Mouse (Mus musculus) embryonic facial prominence, embryonic 14.5 days (tissue): ENCODE data around the gene Lilr4b. TPM values are rescaled to one million over a fixed set of nuclear protein-coding genes. Genes with fewer than 3 reads are reported as not detected.
"Not testable (repeated sequence)": the region's sequence is repeated elsewhere in the genome, so short reads cannot be mapped to it uniquely, and the experiment has no call there.

Source experiments
- ATAC-seq: fragments of 200-750 bp; cut with Nextera tagmentation; 2 replicates; pipeline ENCODE4 v1.8.0; 2017; ENCODE audit warnings: low read depth, moderate number of reproducible peaks, moderate TSS enrichment
- DNase-seq: peaks from one replicate; pipeline ENCODE4 v3.0.0-alpha.2; 2015; ENCODE audit warnings: low spot score
- H3K27ac ChIP-seq: fragments of 300-500 bp; sonication (generic); replicated peaks from 2 replicates; pipeline ENCODE4 v1.5.1; 2014; ENCODE audit warnings: low read depth, mild to moderate bottlenecking, low read length, moderate library complexity
- H3K27me3 ChIP-seq: fragments of 300-500 bp; sonication (generic); replicated peaks from 2 replicates; pipeline ENCODE4 v1.6.1; 2014; ENCODE audit warnings: low read length; ENCODE audit not compliant: control insufficient read depth, insufficient read depth
- H3K36me3 ChIP-seq: fragments of 300-500 bp; sonication (generic); 2 replicates; pipeline ENCODE4 v1.6.1; 2014; ENCODE audit warnings: low read length, mixed read lengths; ENCODE audit not compliant: control insufficient read depth, insufficient read depth
- H3K4me1 ChIP-seq: fragments of 300-500 bp; sonication (generic); 2 replicates; pipeline ENCODE4 v1.6.1; 2014; ENCODE audit warnings: antibody characterized with exemption, low read length; ENCODE audit not compliant: control insufficient read depth, insufficient read depth
- H3K4me2 ChIP-seq: fragments of 300-500 bp; sonication (generic); 2 replicates; pipeline ENCODE4 v1.6.1; 2014; ENCODE audit warnings: low read depth, mild to moderate bottlenecking, low read length, moderate library complexity, mixed read lengths
- H3K4me3 ChIP-seq: fragments of 300-500 bp; sonication (generic); 2 replicates; pipeline ENCODE4 v1.5.1; 2014; ENCODE audit warnings: low read depth, mild to moderate bottlenecking, low read length
- H3K9ac ChIP-seq: fragments of 300-500 bp; sonication (generic); 2 replicates; pipeline ENCODE4 v1.6.1; 2014; ENCODE audit warnings: low read depth, mild to moderate bottlenecking, low read length, moderate library complexity, mixed read lengths
- H3K9me3 ChIP-seq: fragments of 300-500 bp; sonication (generic); 2 replicates; pipeline ENCODE4 v1.6.1; 2016; ENCODE audit warnings: low read length; ENCODE audit not compliant: control insufficient read depth
- WGBS: fragments of 180-500 bp; shearing (Covaris S2); extraction: QIAGEN DNeasy Blood & Tissue Kit; methylation state at CpG from one replicate; pipeline ENCODE4 v1.1.7; 2014; 5-methylcytosine and 5-hydroxymethylcytosine counted together
- polyA plus RNA-seq: library from polyadenylated mRNA; unstranded; fragments of >200 nt; fragmentation: Nextera tagmentation; extraction: Ambion mirVana; gene quantifications from 2 replicates; pipeline ENCODE4 v1.2.1, GENCODE M21; 2014

Lilr4b gene
- polyA plus RNA-seq, 1 experiment from 2014 or later = 1.5 TPM

- not testable (repeated sequence) for H3K4me3 ChIP-seq, H3K4me2 ChIP-seq, H3K27me3 ChIP-seq, ATAC-seq, H3K9ac ChIP-seq, H3K36me3 ChIP-seq, H3K9me3 ChIP-seq, H3K27ac ChIP-seq, H3K4me1 ChIP-seq, DNase-seq
- WGBS = no CpG with 5 or more reads among the region's 2 CpGs
These were observed 10.3 kb downstream of the Lilr4b start, which contains the start of gene Lilrb4a for GRCm38 (mm10) chr10:51490691-51491090. Gene Lilrb4a, plus strand, starts transcription at chr10:51490956.

GRCm38 (mm10) chr10:51520021-51520420 lies 39.6 kb downstream of the Lilr4b start:
- no peaks in the 10 kb centered on the region for H3K27me3 ChIP-seq
- H3K4me3 ChIP-seq = no peak overlapping the region
- H3K4me1 ChIP-seq = no peaks in the 10 kb centered on the region
- H3K4me2 ChIP-seq = no peak overlapping the region
- no peak overlapping the region for H3K27ac ChIP-seq
- no peak overlapping the region for H3K9ac ChIP-seq
- DNase-seq (no peak), ATAC-seq (no peak)
- H3K9me3 ChIP-seq = no peaks in the 10 kb centered on the region
- no peaks in the 10 kb centered on the region for H3K36me3 ChIP-seq

- no peak overlapping the region for H3K4me2 ChIP-seq
- no peaks in the 10 kb centered on the region for H3K4me1 ChIP-seq
- no peak overlapping the region for H3K4me3 ChIP-seq
- H3K36me3 ChIP-seq = no peaks in the 10 kb centered on the region
- ATAC-seq (no peak), DNase-seq (no peak)
- H3K9me3 ChIP-seq = no peaks in the 10 kb centered on the region
- no peak overlapping the region for H3K27ac ChIP-seq
- no peak overlapping the region for H3K9ac ChIP-seq
- H3K27me3 ChIP-seq = no peaks in the 10 kb centered on the region
These were observed 41.0 kb downstream of the Lilr4b start for GRCm38 (mm10) chr10:51521453-51521852.

GRCm38 (mm10) chr10:51526090-51526489 lies 45.7 kb downstream of the Lilr4b start:
- Histone ChIP-seq H3K4me1 (no peaks in the 10 kb centered on the region), H3K4me3 (no peak overlapping the region), H3K9me3 (no peaks in the 10 kb centered on the region), H3K9ac (no peak overlapping the region), H3K27ac (no peak overlapping the region), H3K4me2 (no peak overlapping the region), H3K36me3 (no peaks in the 10 kb centered on the region), H3K27me3 (no peaks in the 10 kb centered on the region)
- no peak for ATAC-seq
- WGBS = 77% methylated on average over 7 of the region's 7 CpGs
- DNase-seq = no peak

GRCm38 (mm10) chr10:51526633-51527032 lies 46.2 kb downstream of the Lilr4b start:
- no peak overlapping the region for H3K9ac ChIP-seq
- no peaks in the 10 kb centered on the region for H3K27me3 ChIP-seq
- no peak overlapping the region for H3K27ac ChIP-seq
- WGBS = 72% methylated on average over 4 of the region's 4 CpGs
- DNase-seq (no peak), ATAC-seq (no peak)
- no peak overlapping the region for H3K4me3 ChIP-seq
- no peaks in the 10 kb centered on the region for H3K4me1 ChIP-seq
- H3K4me2 ChIP-seq = no peak overlapping the region
- no peaks in the 10 kb centered on the region for H3K36me3 ChIP-seq
- no peaks in the 10 kb centered on the region for H3K9me3 ChIP-seq

GRCm38 (mm10) chr10:51528840-51529434 lies 48.5 kb downstream of the Lilr4b start:
- Histone ChIP-seq H3K27me3 (no peaks in the 10 kb centered on the region), H3K4me1 (no peaks in the 10 kb centered on the region), H3K27ac (no peak overlapping the region), H3K4me2 (no peak overlapping the region), H3K4me3 (no peak overlapping the region), H3K9me3 (no peaks in the 10 kb centered on the region), H3K9ac (no peak overlapping the region), H3K36me3 (no peaks in the 10 kb centered on the region)
- DNase-seq (no peak), ATAC-seq (no peak)
- 63% methylated on average over 8 of the region's 8 CpGs for WGBS

- Histone ChIP-seq H3K4me3 (no peak overlapping the region), H3K27ac (no peak overlapping the region), H3K4me2 (no peak overlapping the region), H3K36me3 (no peaks in the 10 kb centered on the region), H3K27me3 (no peaks in the 10 kb centered on the region), H3K9ac (no peak overlapping the region), H3K9me3 (no peaks in the 10 kb centered on the region), H3K4me1 (no peaks in the 10 kb centered on the region)
- 72% methylated on average over 3 of the region's 3 CpGs for WGBS
- ATAC-seq = no peak
- no peak for DNase-seq
These were observed 49.1 kb downstream of the Lilr4b start for GRCm38 (mm10) chr10:51529497-51529896.

GRCm38 (mm10) chr10:51530813-51531212 lies 50.4 kb downstream of the Lilr4b start:
- Histone ChIP-seq H3K9me3 (no peaks in the 10 kb centered on the region), H3K4me2 (no peak overlapping the region), H3K4me3 (no peak overlapping the region), H3K27ac (no peak overlapping the region), H3K9ac (no peak overlapping the region), H3K4me1 (no peaks in the 10 kb centered on the region), H3K27me3 (no peaks in the 10 kb centered on the region), H3K36me3 (no peaks in the 10 kb centered on the region)
- 77% methylated on average over 7 of the region's 7 CpGs for WGBS
- ATAC-seq (no peak), DNase-seq (no peak)
